Mouse (Mus musculus) olfactory bulb, adult 2 months (tissue): ENCODE data around the gene E2f6.

Source experiments
- CTCF ChIP-seq: fragments of 200-500 bp; IDR thresholded peaks from 2 replicates; pipeline ENCODE4 v1.5.1; 2012; ENCODE audit warnings: low read depth, mild to moderate bottlenecking, low read length, moderate library complexity; ENCODE audit not compliant: insufficient read depth
- POLR2A ChIP-seq: fragments of 200-500 bp; IDR thresholded peaks from 2 replicates; pipeline ENCODE4 v1.6.1; 2012; ENCODE audit warnings: mild to moderate bottlenecking, low read depth, low read length, moderate library complexity; ENCODE audit not compliant: insufficient read depth

GRCm38 (mm10) chr12:16883111-16883510 lies 72.3 kb downstream of the E2f6 start:
- TF ChIP-seq CTCF (no peak), POLR2A (no peak)
